Mouse (Mus musculus): ENCODE measurements around the gene Gfra1. TPM values are rescaled to one million over a fixed set of nuclear protein-coding genes. Genes with fewer than 3 reads are reported as not detected.

Gene Gfra1
- polyA plus RNA-seq, 2 experiments: 19.5 to 19.9 TPM

- DNase-seq (ENCODE audit: low spot score) (no peak), ATAC-seq (ENCODE audit: low FRiP score, low read depth) (no peak)
- Histone ChIP-seq H3K9ac (ENCODE audit: low read depth, low read length, severe bottlenecking) (no peak overlapping the region), H3K27ac (replicated peaks; ENCODE audit: low read depth, low read length) (no peak overlapping the region), H3K9me3 (ENCODE audit: control insufficient read depth, low read length) (no peaks in the 10 kb centered on the region), H3K4me3 (replicated peaks; ENCODE audit: low read length) (no peak overlapping the region), H3K4me2 (replicated peaks; ENCODE audit: low read depth, low read length, severe bottlenecking) (no peak overlapping the region), H3K4me1 (ENCODE audit: control insufficient read depth, insufficient read depth, low read length) (0 out of 2 replicates have a peak, but pooled peaks cover 3% of the 10 kb centered on the region), H3K27me3 (ENCODE audit: control insufficient read depth, insufficient read depth, low read length) (no peaks in the 10 kb centered on the region), H3K36me3 (ENCODE audit: control insufficient read depth, insufficient read depth, low read length) (no peaks in the 10 kb centered on the region)
- 67% methylated on average over 5 of the region's 5 CpGs for WGBS
- no peak for TF ChIP-seq POLR2A (IDR thresholded peaks at IDR 0.05; ENCODE audit: borderline replicate concordance, extremely low read depth, insufficient read depth, insufficient read length)
These were observed 19.8 kb downstream of the Gfra1 start for GRCm38 (mm10) chr19:58435877-58436276.

DNA sequence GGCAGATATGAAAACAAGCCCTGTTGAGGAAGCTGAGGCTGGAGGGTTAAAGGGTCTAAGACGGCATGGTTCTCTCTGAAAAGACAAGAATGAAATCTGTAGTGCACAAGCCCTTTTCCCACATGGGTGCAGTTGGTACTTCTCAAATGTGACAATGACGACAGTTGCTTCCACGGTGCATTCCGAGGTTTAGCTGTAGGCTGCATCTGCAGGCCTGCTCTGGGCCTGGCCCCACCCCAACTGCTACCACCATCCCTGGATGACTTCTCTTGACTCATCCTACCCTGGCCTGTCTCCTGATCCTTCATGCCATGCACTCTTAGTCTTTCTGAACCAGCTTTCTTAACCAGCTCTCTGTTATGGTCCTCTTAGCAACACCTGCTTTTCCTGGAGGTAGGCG is 22.9 kb downstream of the Gfra1 start:
- TF ChIP-seq POLR2A (IDR thresholded peaks at IDR 0.05; ENCODE audit: borderline replicate concordance, extremely low read depth, insufficient read depth, insufficient read length): no peak
- Histone ChIP-seq H3K4me2 (replicated peaks; ENCODE audit: low read depth, low read length, severe bottlenecking) (no peak overlapping the region), H3K27me3 (ENCODE audit: control insufficient read depth, insufficient read depth, low read length) (no peaks in the 10 kb centered on the region), H3K9ac (ENCODE audit: low read depth, low read length, severe bottlenecking) (no peak overlapping the region), H3K4me1 (ENCODE audit: control insufficient read depth, insufficient read depth, low read length) (no peaks in the 10 kb centered on the region), H3K4me3 (replicated peaks; ENCODE audit: low read length) (no peak overlapping the region), H3K9me3 (ENCODE audit: control insufficient read depth, low read length) (no peaks in the 10 kb centered on the region), H3K36me3 (ENCODE audit: control insufficient read depth, insufficient read depth, low read length) (no peaks in the 10 kb centered on the region), H3K27ac (replicated peaks; ENCODE audit: low read depth, low read length) (no peak overlapping the region)
- 64% methylated on average over 5 of the region's 5 CpGs for WGBS
- DNase-seq (ENCODE audit: low spot score) (peak; percentile 38), ATAC-seq (ENCODE audit: low FRiP score, low read depth) (no peak)

DNA sequence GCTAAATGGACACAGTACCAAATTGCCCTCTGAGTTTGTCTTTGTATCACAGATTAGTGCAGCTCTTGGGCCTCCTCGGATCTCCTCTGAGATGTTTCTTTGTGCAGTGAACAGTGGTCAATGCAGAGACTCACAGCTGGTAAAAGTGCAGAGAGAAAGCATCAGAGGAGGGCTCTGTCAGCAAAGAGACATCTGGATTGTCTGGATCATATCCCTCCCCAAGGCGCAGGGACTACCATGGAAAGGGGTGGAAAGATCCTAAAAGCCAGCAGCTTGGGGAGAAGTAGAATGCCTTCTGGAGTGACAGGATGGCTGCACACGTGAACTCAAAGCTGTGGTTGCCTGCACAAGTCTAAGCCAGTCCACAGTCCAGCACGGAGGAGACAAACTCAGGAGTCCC is 27.2 kb downstream of the Gfra1 start:
- H3K9ac ChIP-seq (ENCODE audit: low read depth, low read length, severe bottlenecking): no peak overlapping the region
- ATAC-seq (ENCODE audit: low FRiP score, low read depth) (no peak), DNase-seq (ENCODE audit: low spot score) (no peak)
- H3K9me3 ChIP-seq (ENCODE audit: control insufficient read depth, low read length): no peaks in the 10 kb centered on the region
- no peaks in the 10 kb centered on the region for H3K27me3 ChIP-seq (ENCODE audit: control insufficient read depth, insufficient read depth, low read length)
- H3K36me3 ChIP-seq (ENCODE audit: control insufficient read depth, insufficient read depth, low read length): no peaks in the 10 kb centered on the region
- H3K4me2 ChIP-seq (replicated peaks; ENCODE audit: low read depth, low read length, severe bottlenecking): no peak overlapping the region
- no peak for TF ChIP-seq POLR2A (IDR thresholded peaks at IDR 0.05; ENCODE audit: borderline replicate concordance, extremely low read depth, insufficient read depth, insufficient read length)
- 93% methylated on average over 4 of the region's 4 CpGs for WGBS
- H3K27ac ChIP-seq (replicated peaks; ENCODE audit: low read depth, low read length): no peak overlapping the region
- H3K4me1 ChIP-seq (ENCODE audit: control insufficient read depth, insufficient read depth, low read length): no peaks in the 10 kb centered on the region
- no peak overlapping the region for H3K4me3 ChIP-seq (replicated peaks; ENCODE audit: low read length)

- no peak for TF ChIP-seq POLR2A (IDR thresholded peaks at IDR 0.05; ENCODE audit: borderline replicate concordance, extremely low read depth, insufficient read depth, insufficient read length)
- WGBS: 79% methylated on average over 2 of the region's 2 CpGs
- H3K36me3 ChIP-seq (ENCODE audit: control insufficient read depth, insufficient read depth, low read length): no peaks in the 10 kb centered on the region
These were observed 28.4 kb downstream of the Gfra1 start for GRCm38 (mm10) chr19:58427348-58427747.

GRCm38 (mm10) chr19:58424928-58425327 is 30.8 kb downstream of the Gfra1 start:
- 79% methylated on average over 2 of the region's 2 CpGs for WGBS
- Histone ChIP-seq H3K4me3 (replicated peaks; ENCODE audit: low read length) (no peak overlapping the region), H3K4me2 (replicated peaks; ENCODE audit: low read depth, low read length, severe bottlenecking) (no peak overlapping the region), H3K27me3 (ENCODE audit: control insufficient read depth, insufficient read depth, low read length) (no peaks in the 10 kb centered on the region), H3K4me1 (ENCODE audit: control insufficient read depth, insufficient read depth, low read length) (peaks cover under 1% of the 10 kb centered on the region), H3K9ac (ENCODE audit: low read depth, low read length, severe bottlenecking) (no peak overlapping the region), H3K9me3 (ENCODE audit: control insufficient read depth, low read length) (no peaks in the 10 kb centered on the region), H3K27ac (replicated peaks; ENCODE audit: low read depth, low read length) (no peak overlapping the region), H3K36me3 (ENCODE audit: control insufficient read depth, insufficient read depth, low read length) (no peaks in the 10 kb centered on the region)
- ATAC-seq (ENCODE audit: low FRiP score, low read depth) (no peak), DNase-seq (ENCODE audit: low spot score) (no peak)
- no peak for TF ChIP-seq POLR2A (IDR thresholded peaks at IDR 0.05; ENCODE audit: borderline replicate concordance, extremely low read depth, insufficient read depth, insufficient read length)

More at GRCm38 (mm10) chr19:58427348-58427747, 28.4 kb downstream of the Gfra1 start:
- Histone ChIP-seq H3K4me1 (ENCODE audit: control insufficient read depth, insufficient read depth, low read length) (no peaks in the 10 kb centered on the region), H3K4me3 (replicated peaks; ENCODE audit: low read length) (no peak overlapping the region), H3K9ac (ENCODE audit: low read depth, low read length, severe bottlenecking) (no peak overlapping the region), H3K27me3 (ENCODE audit: control insufficient read depth, insufficient read depth, low read length) (no peaks in the 10 kb centered on the region), H3K4me2 (replicated peaks; ENCODE audit: low read depth, low read length, severe bottlenecking) (no peak overlapping the region), H3K27ac (replicated peaks; ENCODE audit: low read depth, low read length) (no peak overlapping the region), H3K9me3 (ENCODE audit: control insufficient read depth, low read length) (no peaks in the 10 kb centered on the region)
- ATAC-seq (ENCODE audit: low FRiP score, low read depth) (no peak), DNase-seq (ENCODE audit: low spot score) (no peak)

DNA sequence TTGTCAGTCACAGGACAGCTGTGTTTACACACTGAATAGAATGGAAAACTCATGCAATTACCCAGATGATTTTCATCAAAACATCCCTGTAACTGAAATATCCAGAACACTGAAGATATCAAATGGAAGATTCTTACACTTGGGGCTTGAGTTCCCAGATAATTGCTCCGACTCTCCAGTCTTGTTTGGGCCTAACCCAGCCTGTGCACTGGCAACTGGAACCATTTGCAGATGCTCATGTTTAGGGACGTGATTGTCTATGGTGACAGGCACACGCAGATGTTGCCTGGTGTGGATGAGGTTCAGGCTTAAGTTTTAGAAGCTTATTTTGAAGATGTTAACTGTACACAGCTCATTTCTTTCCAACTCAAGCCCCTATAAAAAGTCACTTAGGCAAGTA is 31.5 kb downstream of the Gfra1 start:
- Histone ChIP-seq H3K4me2 (replicated peaks; ENCODE audit: low read depth, low read length, severe bottlenecking) (no peak overlapping the region), H3K9ac (ENCODE audit: low read depth, low read length, severe bottlenecking) (no peak overlapping the region), H3K4me3 (replicated peaks; ENCODE audit: low read length) (no peak overlapping the region), H3K27ac (replicated peaks; ENCODE audit: low read depth, low read length) (no peak overlapping the region), H3K9me3 (ENCODE audit: control insufficient read depth, low read length) (no peaks in the 10 kb centered on the region), H3K36me3 (ENCODE audit: control insufficient read depth, insufficient read depth, low read length) (no peaks in the 10 kb centered on the region), H3K27me3 (ENCODE audit: control insufficient read depth, insufficient read depth, low read length) (no peaks in the 10 kb centered on the region), H3K4me1 (ENCODE audit: control insufficient read depth, insufficient read depth, low read length) (peaks cover 8% of the 10 kb centered on the region)
- 69% methylated on average over 3 of the region's 3 CpGs for WGBS
- no peak for TF ChIP-seq POLR2A (IDR thresholded peaks at IDR 0.05; ENCODE audit: borderline replicate concordance, extremely low read depth, insufficient read depth, insufficient read length)
- DNase-seq (ENCODE audit: low spot score): no peak
- ATAC-seq (ENCODE audit: low FRiP score, low read depth): no peak

All from limb, embryonic 14.5 days (tissue).